Mouse (Mus musculus): Measurements from ENCODE around the gene Abca14.
"Not testable (repeated sequence)": the region's sequence is repeated elsewhere in the genome, so short reads cannot be mapped to it uniquely, and the experiment has no call there.

Gene Abca14

GRCm38 (mm10) chr7:120201231-120201744 lies 2.5 kb upstream of the Abca14 start:
- DNase-seq (ENCODE audit: low spot score in 2 of 2), result peak in 1 of 2 experiments; percentile 10

DNA sequence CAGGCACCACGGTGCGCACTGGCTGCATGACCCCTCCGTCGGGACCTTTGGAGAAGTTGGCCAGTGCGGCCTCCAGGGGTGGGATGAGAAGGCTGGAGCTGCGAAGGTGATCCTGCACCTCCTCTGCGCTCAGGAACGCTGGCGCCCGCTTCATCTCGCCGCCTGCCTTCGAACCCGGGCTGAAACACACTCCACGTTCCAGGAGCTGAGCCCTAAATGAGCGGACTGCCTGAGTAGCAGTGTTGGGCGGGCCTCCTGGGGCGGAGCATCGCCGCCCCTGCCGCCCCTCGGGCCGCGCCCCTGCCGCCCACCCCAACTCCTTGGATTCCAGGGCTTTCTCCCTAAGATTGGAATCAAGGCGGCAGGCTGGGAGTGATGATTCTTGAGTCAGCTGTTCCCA lies 2.0 kb upstream of the Abca14 start, which contains the start of gene Crym:
Crym (minus strand) TSS at position 341 of the 400 bp plus-strand sequence.
- DNase-seq (ENCODE audit: low spot score in 2 of 2), result no peak

- DNase-seq (ENCODE audit: low spot score in 2 of 2), result no peak
Observed at GRCm38 (mm10) chr7:120205989-120206388, 2.2 kb downstream of the Abca14 start.

DNA sequence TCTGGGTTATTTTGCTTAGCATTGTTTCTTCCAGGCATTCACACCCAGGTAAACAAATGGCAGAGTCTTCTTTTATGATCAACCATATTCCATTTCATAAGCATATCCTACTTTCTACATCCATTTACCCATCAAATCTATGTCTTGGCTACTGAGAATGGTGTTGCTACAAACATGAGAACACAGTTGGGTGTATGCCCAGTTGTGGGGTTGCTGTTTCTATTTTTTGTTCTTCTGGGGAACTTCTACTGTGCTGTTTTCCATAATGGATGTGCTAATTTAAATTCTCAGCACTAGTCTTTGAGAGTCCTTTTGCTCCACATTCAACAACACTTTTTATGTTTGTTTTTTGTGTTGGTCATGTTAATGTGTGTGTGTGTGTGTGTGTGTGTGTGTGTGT lies 24.8 kb downstream of the Abca14 start:
- DNase-seq (ENCODE audit: low spot score in 2 of 2), result no peak

- DNase-seq (ENCODE audit: low spot score in 2 of 2), result no peak
Observed at GRCm38 (mm10) chr7:120241092-120241491, 37.3 kb downstream of the Abca14 start.

- no peak for DNase-seq (ENCODE audit: low spot score in 2 of 2)
Observed at GRCm38 (mm10) chr7:120271135-120271991, 67.6 kb downstream of the Abca14 start.

DNA sequence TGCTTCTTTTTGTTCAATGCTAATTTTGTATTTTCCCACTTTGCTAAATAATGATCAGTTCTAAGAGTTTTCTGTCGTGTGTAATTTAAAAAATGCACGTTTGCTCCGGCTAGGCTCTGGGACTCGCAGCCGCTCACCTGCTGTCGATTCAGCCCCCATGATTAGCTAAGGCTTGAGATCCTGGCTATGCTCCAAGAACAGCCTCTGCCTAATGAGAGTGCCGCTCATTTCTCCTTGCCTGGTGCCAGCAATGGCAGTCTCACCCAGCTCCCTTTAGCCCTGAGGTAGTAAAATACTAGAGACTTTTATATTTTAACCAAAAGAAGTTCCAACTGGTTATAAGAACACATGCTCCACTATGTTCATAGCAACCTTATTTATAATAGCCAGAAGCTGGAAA lies 68.3 kb downstream of the Abca14 start:
- no peak for DNase-seq (ENCODE audit: low spot score in 2 of 2)

GRCm38 (mm10) chr7:120285286-120285685 lies 81.5 kb downstream of the Abca14 start:
- peak; percentile 2 to 5 for DNase-seq (ENCODE audit: low spot score in 2 of 2)

DNA sequence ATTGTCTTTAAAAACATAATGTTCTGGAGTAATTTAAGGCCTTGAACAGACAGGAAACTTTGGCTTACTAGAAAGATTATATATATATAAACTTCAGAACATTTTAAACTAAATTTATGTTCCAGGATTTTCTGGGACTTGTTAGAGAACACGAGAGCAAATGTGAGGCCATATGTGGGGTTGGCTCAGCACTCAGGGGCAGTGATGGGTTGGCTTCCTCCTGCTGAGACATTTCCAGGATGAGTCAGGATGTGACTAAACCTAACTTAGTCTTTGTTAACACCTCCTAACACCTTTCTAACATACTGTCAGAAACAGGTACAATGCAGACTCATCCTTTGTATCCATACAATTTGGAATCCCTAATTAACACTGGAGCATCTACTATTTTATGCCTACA lies 112.3 kb downstream of the Abca14 start:
- no peak for DNase-seq (ENCODE audit: low spot score in 2 of 2)

GRCm38 (mm10) chr7:120322963-120323362 lies 119.2 kb downstream of the Abca14 start:
- DNase-seq (ENCODE audit: low spot score in 2 of 2), result no peak

GRCm38 (mm10) chr7:120325911-120326310 lies 122.2 kb downstream of the Abca14 start:
- not testable (repeated sequence) for DNase-seq (ENCODE audit: low spot score in 2 of 2)

GRCm38 (mm10) chr7:120327220-120328073 lies 123.7 kb downstream of the Abca14 start:
- no peak for DNase-seq (ENCODE audit: low spot score in 2 of 2)

GRCm38 (mm10) chr7:120328087-120328793 lies 124.5 kb downstream of the Abca14 start, which contains the start of gene Abca15:
TSS of gene Abca15 (plus strand) at chr7:120328670.
- DNase-seq (ENCODE audit: low spot score in 2 of 2), result no peak

DNA sequence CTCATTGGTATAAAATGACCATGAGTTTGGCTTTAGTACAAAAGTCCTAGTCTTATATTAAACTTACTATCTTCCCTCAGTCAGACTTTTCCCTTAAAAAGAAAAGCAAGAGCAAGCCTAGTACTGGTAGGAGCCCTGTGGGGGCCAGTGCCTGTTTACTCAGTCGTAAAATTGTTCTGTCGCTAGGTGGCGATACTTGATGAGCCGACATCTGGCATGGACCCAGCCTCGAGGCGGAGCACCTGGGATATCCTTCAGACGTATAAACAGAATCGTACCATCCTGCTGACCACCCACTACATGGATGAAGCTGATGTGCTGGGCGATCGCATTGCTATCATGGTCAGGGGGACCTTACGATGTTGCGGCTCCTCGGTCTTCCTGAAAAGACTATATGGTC lies 157.4 kb downstream of the Abca14 start:
- DNase-seq (ENCODE audit: low spot score in 2 of 2), result no peak

Data from urinary bladder, adult 18-20 months (tissue).